Mouse (Mus musculus) left cerebral cortex, postnatal 14 days (tissue): ENCODE data around the gene Riok2. TPM values are rescaled to one million over a fixed set of nuclear protein-coding genes. Genes with fewer than 3 reads are reported as not detected.

ENCODE experiments used
- total RNA-seq, 2 experiments: library from RNA; stranded (reverse); gene quantifications; 2 replicates each; pipeline ENCODE4 v1.2.3; 2021

The Riok2 gene
- total RNA-seq, 2 experiments from 2014 or later = 14.6 to 17.2 TPM

Other genes with a start within 250 kb of the Riok2 start
- gene Lix1, start 28.4 kb downstream of the Riok2 start, total RNA-seq = 10 to 100 TPM; 73.1 to 73.6 TPM